Mouse (Mus musculus) bone marrow macrophage, adult 2 months (primary cell): ENCODE measurements at regions not wholly inside any gene's neighbourhood (a gene's known extent, or its start where the extent isn't known, plus 50 kb on each side); places are given as distances from the start of the nearest gene placed in this dataset.

Experiments used
- CTCF ChIP-seq: IDR thresholded peaks from 2 replicates; pipeline ENCODE4 v1.5.1; 2012; ENCODE audit warnings: low read depth, mild to moderate bottlenecking, low read length, moderate library complexity
- POLR2A ChIP-seq: IDR thresholded peaks from 2 replicates; pipeline ENCODE4 v1.6.1; 2012; ENCODE audit warnings: mild to moderate bottlenecking, low read depth, low read length, borderline replicate concordance

- TF ChIP-seq CTCF (no peak), POLR2A (no peak)
Observed at GRCm38 (mm10) chr3:36352032-36352742, 123.5 kb downstream of the Anxa5 start.
